Mouse (Mus musculus): Measurements from ENCODE around the gene Ubxn11.
A peak's percentile ranks its signal among the peaks of the same experiment; 100 is the strongest.

Gene Ubxn11

GRCm38 (mm10) chr4:134101979-134102741 is at the start of gene Ubxn11:
TSS of gene Ubxn11 (plus strand) at chr4:134102570.
- DNase-seq, result peak; percentile 78 to 84

- DNase-seq, result no peak
These were observed 48.8 kb upstream of the Ubxn11 start, which contains the start of gene Zfp683 for GRCm38 (mm10) chr4:134053538-134053937. TSS of gene Zfp683 (plus strand) at chr4:134053838.

- DNase-seq, result peak in 1 of 2 experiments; percentile 13
These were observed 44.1 kb upstream of the Ubxn11 start for GRCm38 (mm10) chr4:134058166-134058715.

- no peak for DNase-seq
These were observed 43.5 kb upstream of the Ubxn11 start for GRCm38 (mm10) chr4:134058908-134059307.

- DNase-seq, result no peak
These were observed 42.1 kb upstream of the Ubxn11 start, which contains the start of gene Crybg2 for GRCm38 (mm10) chr4:134060135-134060865. TSS of gene Crybg2 (plus strand) at chr4:134060815.

GRCm38 (mm10) chr4:134061166-134061830 is 41.1 kb upstream of the Ubxn11 start:
- peak; percentile 30 to 61 for DNase-seq

GRCm38 (mm10) chr4:134061944-134062446 is 40.4 kb upstream of the Ubxn11 start:
- peak; percentile 34 to 61 for DNase-seq

- no peak for DNase-seq
These were observed 39.8 kb upstream of the Ubxn11 start for GRCm38 (mm10) chr4:134062561-134062960.

GRCm38 (mm10) chr4:134065431-134066004 is 36.9 kb upstream of the Ubxn11 start:
- DNase-seq, result no peak

GRCm38 (mm10) chr4:134067383-134067782 is 35.0 kb upstream of the Ubxn11 start:
- no peak for DNase-seq

GRCm38 (mm10) chr4:134067833-134068544 is 34.4 kb upstream of the Ubxn11 start:
- DNase-seq, result no peak

- DNase-seq, result no peak
These were observed 33.4 kb upstream of the Ubxn11 start for GRCm38 (mm10) chr4:134068793-134069580.

GRCm38 (mm10) chr4:134078694-134079093 is 23.7 kb upstream of the Ubxn11 start:
- peak; percentile 20 to 43 for DNase-seq

- no peak for DNase-seq
These were observed 21.7 kb upstream of the Ubxn11 start for GRCm38 (mm10) chr4:134080674-134081073.

GRCm38 (mm10) chr4:134081730-134082386 is 20.5 kb upstream of the Ubxn11 start:
- peak; percentile 75 to 87 for DNase-seq

GRCm38 (mm10) chr4:134082460-134082859 is 19.9 kb upstream of the Ubxn11 start:
- no peak for DNase-seq

- DNase-seq, result no peak
These were observed 17.4 kb upstream of the Ubxn11 start for GRCm38 (mm10) chr4:134084999-134085398.

GRCm38 (mm10) chr4:134087412-134087811 is 15.0 kb upstream of the Ubxn11 start:
- peak in 1 of 2 experiments; percentile 39 for DNase-seq

GRCm38 (mm10) chr4:134089029-134089428 is 13.3 kb upstream of the Ubxn11 start:
- no peak for DNase-seq

GRCm38 (mm10) chr4:134090521-134091224 is 11.7 kb upstream of the Ubxn11 start:
- DNase-seq, result no peak
